Mouse (Mus musculus) lung, adult 2 months (tissue): Measurements from ENCODE around the gene Zfp654.

Experiments used
- CTCF ChIP-seq: fragments of 200-500 bp; IDR thresholded peaks from 2 replicates; pipeline ENCODE4 v1.5.1; 2011; ENCODE audit warnings: mild to moderate bottlenecking, low read length, control low read depth; ENCODE audit not compliant: insufficient read depth
- POLR2A ChIP-seq: fragments of 200-500 bp; IDR thresholded peaks from 2 replicates; pipeline ENCODE4 v1.6.1; 2011; ENCODE audit warnings: low read depth, mild to moderate bottlenecking, control low read depth, low read length, borderline replicate concordance; ENCODE audit errors: extremely low read depth

DNA sequence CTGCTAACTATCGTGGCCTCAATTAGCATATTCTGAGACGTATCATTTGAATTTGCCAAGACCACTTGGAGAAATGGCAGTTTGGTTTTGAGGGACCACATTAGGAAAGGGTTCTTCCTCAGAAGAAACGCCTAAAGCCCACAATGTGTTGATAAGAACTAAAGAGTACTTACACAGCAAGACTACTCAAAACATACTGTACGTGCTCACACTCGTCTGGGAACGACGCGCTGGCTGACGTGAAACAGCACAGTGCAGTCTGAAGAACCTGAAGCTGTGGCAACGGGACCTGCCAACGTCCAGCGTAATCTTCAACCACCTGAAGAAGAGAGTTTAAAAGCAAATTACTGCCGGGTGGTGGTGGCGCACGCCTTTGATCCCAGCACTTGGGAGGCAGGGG lies 21.2 kb downstream of the Zfp654 start:
- no peak for TF ChIP-seq CTCF
- TF ChIP-seq POLR2A: no peak
